Mouse (Mus musculus) neutrophil, adult 5-6 weeks (primary cell): ENCODE data around the gene Tmem132c. TPM values are rescaled to one million over a fixed set of nuclear protein-coding genes. Genes with fewer than 3 reads are reported as not detected.

Source experiments
- ATAC-seq: fragments of 151-379, 151-347 bp; 2 replicates; pipeline ENCODE4 v1.8.0; 2017; ENCODE audit warnings: mild to moderate bottlenecking, moderate TSS enrichment; ENCODE audit not compliant: insufficient number of reproducible peaks, poor library complexity, low FRiP score, severe bottlenecking; ENCODE audit errors: extremely low read depth
- total RNA-seq: library from RNA; stranded (forward); fragments of 200-1000 nt; gene quantifications from 2 replicates; pipeline ENCODE4 v1.2.3, GENCODE M21; 2017

Gene Tmem132c
- total RNA-seq, 1 experiment from 2014 or later = not detected

GRCm38 (mm10) chr5:127527344-127527974 lies 285.9 kb downstream of the Tmem132c start:
- no peak for ATAC-seq

GRCm38 (mm10) chr5:127537508-127537907 lies 295.9 kb downstream of the Tmem132c start:
- ATAC-seq = no peak

- no peak for ATAC-seq
Measured at GRCm38 (mm10) chr5:127546585-127546991, 305.0 kb downstream of the Tmem132c start.

- no peak for ATAC-seq
Measured at GRCm38 (mm10) chr5:127548136-127548535, 306.5 kb downstream of the Tmem132c start.

- no peak for ATAC-seq
Measured at GRCm38 (mm10) chr5:127561086-127561485, 319.5 kb downstream of the Tmem132c start.

GRCm38 (mm10) chr5:127567165-127567741 lies 325.6 kb downstream of the Tmem132c start:
- ATAC-seq = no peak

GRCm38 (mm10) chr5:127577419-127577818 lies 335.8 kb downstream of the Tmem132c start:
- no peak for ATAC-seq

GRCm38 (mm10) chr5:127583658-127584057 lies 342.1 kb downstream of the Tmem132c start:
- no peak for ATAC-seq

- no peak for ATAC-seq
Measured at GRCm38 (mm10) chr5:127587854-127588253, 346.2 kb downstream of the Tmem132c start.

GRCm38 (mm10) chr5:127592406-127592805 lies 350.8 kb downstream of the Tmem132c start:
- ATAC-seq = no peak; the same call in 1 of the 2 replicates

- no peak for ATAC-seq
Measured at GRCm38 (mm10) chr5:127592854-127593253, 351.2 kb downstream of the Tmem132c start.

- ATAC-seq = no peak
Measured at GRCm38 (mm10) chr5:127595676-127596075, 354.1 kb downstream of the Tmem132c start.

- no peak for ATAC-seq
Measured at GRCm38 (mm10) chr5:127596862-127597261, 355.3 kb downstream of the Tmem132c start.

GRCm38 (mm10) chr5:127602996-127603395 lies 361.4 kb downstream of the Tmem132c start:
- ATAC-seq = no peak

GRCm38 (mm10) chr5:127607507-127607906 lies 365.9 kb downstream of the Tmem132c start:
- no peak for ATAC-seq

GRCm38 (mm10) chr5:127609191-127609714 lies 367.6 kb downstream of the Tmem132c start:
- no peak for ATAC-seq

GRCm38 (mm10) chr5:127610787-127611509 lies 369.3 kb downstream of the Tmem132c start:
- peak; percentile 66 for ATAC-seq

GRCm38 (mm10) chr5:127611881-127612280 lies 370.3 kb downstream of the Tmem132c start:
- peak; percentile 42 for ATAC-seq

- ATAC-seq = no peak
Measured at GRCm38 (mm10) chr5:127612397-127612796, 370.8 kb downstream of the Tmem132c start.
